Mouse (Mus musculus): ENCODE measurements around the gene Sec61a1. TPM values are rescaled to one million over a fixed set of nuclear protein-coding genes. Genes with fewer than 3 reads are reported as not detected.
A peak's percentile ranks its signal among the peaks of the same experiment; 100 is the strongest.

The Sec61a1 gene
- total RNA-seq, 2 experiments from 2014 or later = 17.7 to 23.3 TPM

DNA sequence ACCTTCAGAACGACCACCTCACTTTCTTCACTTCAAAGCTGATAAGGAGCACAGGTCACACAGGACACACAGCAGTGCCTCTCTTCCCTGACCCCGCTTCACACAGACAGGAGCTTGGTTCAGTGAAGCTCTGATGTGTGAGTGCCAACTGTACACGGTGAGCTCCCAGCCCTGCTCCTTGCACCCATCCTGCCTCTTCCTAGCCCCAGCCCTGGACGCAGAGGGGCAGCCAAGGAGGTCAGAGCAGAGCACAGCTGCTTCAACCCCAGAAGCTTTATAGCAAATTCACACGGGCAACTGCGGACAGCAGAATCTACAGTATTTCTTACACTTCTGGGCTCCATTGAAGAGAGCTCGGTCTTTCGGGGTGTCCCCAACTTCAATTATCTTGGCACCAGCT is 4.7 kb downstream of the Sec61a1 start:
- Histone ChIP-seq H3K4me3 (no peak overlapping the region), H3K27ac (no peak overlapping the region)
- DNase-seq = no peak
- intact Hi-C loops (cut with DNase I) = no loop called here
- TF ChIP-seq CTCF (IDR thresholded peaks at IDR 0.05) = no peak

DNA sequence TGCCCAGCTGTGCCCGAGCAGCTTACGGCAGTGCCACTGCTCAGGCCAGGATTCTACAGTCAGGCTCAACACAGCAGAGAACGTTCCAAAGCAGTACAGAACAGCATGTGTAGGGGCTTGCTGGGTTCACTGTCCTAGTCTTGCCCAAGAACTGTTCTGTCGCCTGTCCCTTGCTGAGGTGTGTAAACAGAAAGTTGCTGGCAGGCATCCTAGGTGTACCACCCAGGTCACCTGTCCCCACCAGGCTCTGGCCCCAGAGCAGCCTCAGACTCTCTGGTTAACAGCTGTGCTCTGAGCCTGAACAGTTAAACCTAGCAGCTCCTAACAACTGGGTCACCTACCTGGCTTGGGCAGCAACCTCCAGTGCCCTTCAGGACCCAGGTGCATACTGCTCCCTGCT is 15.7 kb downstream of the Sec61a1 start:
- TF ChIP-seq CTCF (IDR thresholded peaks at IDR 0.05) = no peak
- DNase-seq = no peak
- H3K27ac ChIP-seq = no peak overlapping the region
- H3K4me3 ChIP-seq = no peak overlapping the region
- intact Hi-C loops (cut with DNase I) = loop anchor here (5.0 kb wide), 2 partner anchors 311 to 391 kb away; partner anchors contain the start of gene Gata2

DNA sequence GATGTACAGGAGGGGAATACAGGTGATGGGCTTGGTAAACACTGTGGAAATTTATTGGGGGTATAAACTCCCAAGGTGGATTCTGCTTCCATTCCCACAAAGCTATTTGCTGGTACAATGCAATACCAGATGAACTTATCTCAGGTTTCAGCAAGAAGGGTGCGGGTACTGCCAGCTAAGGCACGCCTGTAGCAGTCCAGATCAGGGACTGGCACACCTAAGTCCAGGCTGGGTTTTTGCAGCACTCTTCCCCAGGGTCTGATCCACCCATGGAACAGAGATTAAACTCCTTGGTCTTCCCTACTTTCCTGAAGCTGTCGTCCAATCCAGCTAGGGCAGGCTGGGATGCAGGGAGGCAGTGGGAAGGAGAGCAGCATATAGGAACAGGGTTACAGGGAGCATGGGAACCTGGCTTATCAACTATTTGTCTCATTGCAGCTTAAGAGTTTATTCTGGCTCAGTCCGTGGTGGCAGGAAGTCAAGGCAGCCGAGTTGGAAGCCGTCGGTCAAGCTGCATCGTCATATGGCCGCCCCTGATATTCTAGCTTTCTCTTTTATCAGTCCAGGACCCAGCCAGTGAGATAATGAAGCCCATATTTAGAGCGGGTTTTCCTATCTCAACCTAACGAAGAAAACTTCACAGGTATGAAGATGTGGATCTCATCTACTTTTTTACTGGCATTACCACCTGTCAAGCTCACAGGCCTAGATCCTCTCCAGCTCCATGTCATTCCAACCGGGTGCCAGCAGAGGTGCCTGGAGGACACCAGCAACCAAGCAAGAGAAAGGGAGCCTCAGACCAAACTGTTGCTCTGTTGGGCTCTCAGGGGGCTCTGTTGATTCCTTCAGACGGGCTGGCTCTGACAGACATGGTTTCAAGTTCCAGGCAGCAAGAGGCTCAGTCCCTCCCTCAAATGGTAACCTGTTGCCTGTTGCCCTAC is 16.4 kb downstream of the Sec61a1 start:
- no peak overlapping the region for H3K4me3 ChIP-seq
- intact Hi-C loops (cut with DNase I) = loop anchor here (5.0 kb wide), 2 partner anchors 310 to 390 kb away; partner anchors contain the start of gene Gata2
- no peak for TF ChIP-seq CTCF (IDR thresholded peaks at IDR 0.05)
- no peak overlapping the region for H3K27ac ChIP-seq
- DNase-seq = no peak

GRCm38 (mm10) chr6:88500405-88500767 is 18.3 kb downstream of the Sec61a1 start:
- intact Hi-C loops (cut with DNase I) = loop anchor here (5.0 kb wide), 2 partner anchors 308 to 388 kb away; partner anchors contain the start of gene Gata2
- Histone ChIP-seq H3K4me3 (peak overlapping the region; percentile 76), H3K27ac (no peak overlapping the region)
- DNase-seq = no peak
- no peak for TF ChIP-seq CTCF (IDR thresholded peaks at IDR 0.05)

GRCm38 (mm10) chr6:88499481-88500404 is 19.0 kb downstream of the Sec61a1 start:
- intact Hi-C loops (cut with DNase I) = loop anchor here (5.0 kb wide), 2 partner anchors 307 to 387 kb away; partner anchors contain the start of gene Gata2
- H3K27ac ChIP-seq = 0 out of 2 replicates have a peak overlapping the region, but pooled peaks have one; percentile 12
- peak; percentile 80 for TF ChIP-seq CTCF (IDR thresholded peaks at IDR 0.05)
- H3K4me3 ChIP-seq = peak overlapping the region; percentile 76
- DNase-seq = peak; percentile 66

- no peak overlapping the region for H3K27ac ChIP-seq
- DNase-seq = no peak
- no peak for TF ChIP-seq CTCF (IDR thresholded peaks at IDR 0.05)
- intact Hi-C loops (cut with DNase I) = no loop called here
- no peak overlapping the region for H3K4me3 ChIP-seq
These were observed 25.0 kb downstream of the Sec61a1 start for GRCm38 (mm10) chr6:88493712-88494111.

- Histone ChIP-seq H3K27ac (no peak overlapping the region), H3K4me3 (no peak overlapping the region)
- intact Hi-C loops (cut with DNase I) = no loop called here
- peak; percentile 73 for DNase-seq
- TF ChIP-seq CTCF (IDR thresholded peaks at IDR 0.05) = no peak
These were observed 27.9 kb downstream of the Sec61a1 start for GRCm38 (mm10) chr6:88490629-88491354.

- H3K27ac ChIP-seq = no peak overlapping the region
These were observed 28.9 kb downstream of the Sec61a1 start for GRCm38 (mm10) chr6:88489834-88490233.

GRCm38 (mm10) chr6:88489026-88489425 is 29.7 kb downstream of the Sec61a1 start:
- no peak for DNase-seq
- Histone ChIP-seq H3K27ac (no peak overlapping the region), H3K4me3 (no peak overlapping the region)
- no peak for TF ChIP-seq CTCF (IDR thresholded peaks at IDR 0.05)
- intact Hi-C loops (cut with DNase I) = no loop called here

More at GRCm38 (mm10) chr6:88489834-88490233, 28.9 kb downstream of the Sec61a1 start:
- DNase-seq = no peak
- no peak for TF ChIP-seq CTCF (IDR thresholded peaks at IDR 0.05)
- no peak overlapping the region for H3K4me3 ChIP-seq
- intact Hi-C loops (cut with DNase I) = no loop called here

GRCm38 (mm10) chr6:88486893-88487292 is 31.8 kb downstream of the Sec61a1 start:
- DNase-seq = peak; percentile 59
- Histone ChIP-seq H3K4me3 (no peak overlapping the region), H3K27ac (no peak overlapping the region)
- intact Hi-C loops (cut with DNase I) = no loop called here
- peak; percentile 28; the same call in 1 of the 2 replicates for TF ChIP-seq CTCF (IDR thresholded peaks at IDR 0.05)

DNA sequence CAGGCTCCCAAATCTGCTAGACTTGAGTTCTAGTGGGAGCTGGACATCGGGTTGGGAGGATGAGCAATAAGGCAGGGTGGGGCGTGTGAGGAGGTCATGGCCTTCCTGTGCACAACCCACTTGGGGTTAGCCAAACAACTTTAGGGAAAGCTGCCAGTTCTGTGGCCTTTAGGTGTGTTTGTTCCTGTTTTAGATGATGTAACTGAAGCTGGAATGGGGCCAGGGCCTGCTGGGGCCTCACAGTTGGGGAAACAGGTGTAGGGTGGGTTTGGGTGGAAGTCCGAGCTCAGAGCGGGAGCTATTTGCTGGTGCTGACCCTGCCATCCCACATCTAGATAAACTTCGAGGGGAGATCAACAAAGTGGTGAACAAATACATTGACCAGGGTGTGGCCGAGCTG is 33.3 kb downstream of the Sec61a1 start:
- Histone ChIP-seq H3K27ac (no peak overlapping the region), H3K4me3 (no peak overlapping the region)
- DNase-seq = no peak
- TF ChIP-seq CTCF (IDR thresholded peaks at IDR 0.05) = no peak
- intact Hi-C loops (cut with DNase I) = no loop called here

GRCm38 (mm10) chr6:88483913-88484312 is 34.8 kb downstream of the Sec61a1 start:
- intact Hi-C loops (cut with DNase I) = no loop called here
- DNase-seq = no peak
- no peak for TF ChIP-seq CTCF (IDR thresholded peaks at IDR 0.05)
- Histone ChIP-seq H3K4me3 (no peak overlapping the region), H3K27ac (no peak overlapping the region)
